In genomic region chr1:135811016-135811646, GRCm38 (mm10) we compare ENCODE assay signal across 9 mouse cellular contexts. TPM values are rescaled to one million over a fixed set of nuclear protein-coding genes. Genes with fewer than 3 reads are reported as not detected.
DNase-seq lines count a peak whose midpoint lies in the region; ATAC-seq and TF ChIP-seq lines count a peak whose summit lies in the region.
"Had no signal": no experiment of that assay in that cellular context is flagged by ENCODE, and none has a peak within 500 bp of the region (broad histone marks: within the 10 kb centered on the region; RNA-seq: fewer than 3 reads in every experiment).

No protein-coding gene starts in this region.

- H3K4me2 ChIP-seq in hindbrain, embryonic 13.5 days: no peak overlapping the region
- H3K4me2 ChIP-seq: limb, embryonic 15.5 days had no signal

- peak; percentile 93 for TF ChIP-seq CTCF in cerebellum, adult 2 months (IDR thresholded peaks at IDR 0.05; ENCODE audit: borderline replicate concordance, insufficient read depth, low read depth, low read length)

- 37% methylated on average over 7 of the region's 7 CpGs for WGBS in cerebellum, adult 2 months
- WGBS in hindbrain, embryonic 13.5 days: 37% methylated on average over 7 of the region's 7 CpGs

- H3K9ac ChIP-seq in hindbrain, embryonic 13.5 days: no peak overlapping the region
- H3K9ac ChIP-seq: limb, embryonic 15.5 days had no signal

- H3K27ac ChIP-seq in cerebellum, adult 2 months (ENCODE audit: insufficient read depth, low read length): no peak overlapping the region
- H3K27ac ChIP-seq in hindbrain, embryonic 13.5 days: no peak overlapping the region
- H3K27ac ChIP-seq: limb, embryonic 15.5 days had no signal

- H3K4me1 ChIP-seq in cerebellum, adult 2 months (ENCODE audit: control insufficient read depth, insufficient read depth, low read length): no peaks in the 10 kb centered on the region
- peaks cover 9% of the 10 kb centered on the region; the same call in 1 of the 2 replicates for H3K4me1 ChIP-seq in hindbrain, embryonic 13.5 days (replicated peaks)

- no peak overlapping the region for H3K4me3 ChIP-seq in cerebellum, adult 2 months (replicated peaks; ENCODE audit: insufficient read depth, low read depth, low read length)
- no peak overlapping the region for H3K4me3 ChIP-seq in hindbrain, embryonic 13.5 days
- H3K4me3 ChIP-seq: limb, embryonic 15.5 days had no signal

- no peaks in the 10 kb centered on the region for H3K36me3 ChIP-seq in hindbrain, embryonic 13.5 days
- H3K36me3 ChIP-seq: limb, embryonic 15.5 days had no signal

- peak; percentile 50; the same call in 1 of the 2 replicates for ATAC-seq in hindbrain, embryonic 13.5 days (ENCODE audit: low FRiP score)
- ATAC-seq in megakaryocyte-erythroid progenitor cell, adult 5-6 weeks (replicated peaks; ENCODE audit: low FRiP score, low TSS enrichment, poor library complexity, severe bottlenecking): peak; percentile 71

- H3K27me3 ChIP-seq in cerebellum, adult 2 months (ENCODE audit: control insufficient read depth, insufficient read depth, low read length): no peaks in the 10 kb centered on the region
- H3K27me3 ChIP-seq in hindbrain, embryonic 13.5 days: peaks cover 18% of the 10 kb centered on the region

- DNase-seq in Muller cell, postnatal 12 days (ENCODE audit: inconsistent ontology term): peak; percentile 70
- DNase-seq in cerebellum, adult 2 months: peak; percentile 48 to 74
- peak; percentile 80 for DNase-seq in frontal cortex, postnatal 36 days (ENCODE audit: low spot score in 2 of 2)
- peak; percentile 72 to 75 for DNase-seq in layer of hippocampus, postnatal 14 days (ENCODE audit: low spot score in 2 of 2)
- peak; percentile 63 for DNase-seq in right cerebral cortex, postnatal 25 days
- peak; percentile 68 to 89 for DNase-seq in urinary bladder, postnatal 4 days (ENCODE audit: low spot score in 2 of 2)

- H3K9me3 ChIP-seq in hindbrain, embryonic 13.5 days: no peaks in the 10 kb centered on the region
- H3K9me3 ChIP-seq: limb, embryonic 15.5 days had no signal

- no peak for TF ChIP-seq POLR2A in cerebellum, adult 2 months (IDR thresholded peaks at IDR 0.05; ENCODE audit: borderline replicate concordance, insufficient read depth, low read length)

RNA-seq across cellular contexts. Expression of gene Lad1, which starts 7.3 kb away (rescaled TPM):
- 0.76 and 1.2 TPM in 2 replicates for polyA plus RNA-seq in cerebellum, adult 2 months (2012; rRNA removed)
- polyA plus RNA-seq in hindbrain, embryonic 13.5 days (2015; fragmentation: Nextera tagmentation; extraction: Ambion mirVana): 0.65 and 0.84 TPM in 2 replicates
- total RNA-seq in layer of hippocampus, postnatal 14 days (2021): 1 to 10 TPM in 1 of 2 experiments, under 1 TPM in 1; 0.53 to 1.3 TPM
- total RNA-seq in megakaryocyte-erythroid progenitor cell, adult 5-6 weeks (2014; fragmentation: Nextera tagmentation): not detected in 2 replicates
- total RNA-seq in megakaryocyte-erythroid progenitor cell, adult 5-6 weeks (2017): not detected in 2 replicates

RNA-seq across cellular contexts. Expression of gene Tnnt2, which starts 25.0 kb away (rescaled TPM):
- polyA plus RNA-seq in cerebellum, adult 2 months (2012; rRNA removed): 1.4 and 2.8 TPM in 2 replicates
- polyA plus RNA-seq in hindbrain, embryonic 13.5 days (2015; fragmentation: Nextera tagmentation; extraction: Ambion mirVana): 12.1 and 16.2 TPM in 2 replicates
- total RNA-seq in layer of hippocampus, postnatal 14 days (2021): 1 to 10 TPM; 1.3 to 1.6 TPM
- total RNA-seq in megakaryocyte-erythroid progenitor cell, adult 5-6 weeks (2014; fragmentation: Nextera tagmentation): 1.4 TPM in 1 of 2 replicates, not detected in the other
- not detected in 2 replicates for total RNA-seq in megakaryocyte-erythroid progenitor cell, adult 5-6 weeks (2017)

RNA-seq across cellular contexts. Expression of gene Tnni1, which starts 31.9 kb away (rescaled TPM):
- 22.1 and 25.9 TPM in 2 replicates for polyA plus RNA-seq in cerebellum, adult 2 months (2012; rRNA removed)
- 5.6 and 6.0 TPM in 2 replicates for polyA plus RNA-seq in hindbrain, embryonic 13.5 days (2015; fragmentation: Nextera tagmentation; extraction: Ambion mirVana)
- 1 to 10 TPM; 3.6 to 4.9 TPM for total RNA-seq in layer of hippocampus, postnatal 14 days (2021)
- 5.4 TPM in 1 of 2 replicates, not detected in the other for total RNA-seq in megakaryocyte-erythroid progenitor cell, adult 5-6 weeks (2014; fragmentation: Nextera tagmentation)
- 0.46 TPM in 1 of 2 replicates, not detected in the other for total RNA-seq in megakaryocyte-erythroid progenitor cell, adult 5-6 weeks (2017)

RNA-seq across cellular contexts. Expression of gene Phlda3, which starts 45.2 kb away (rescaled TPM):
- polyA plus RNA-seq in cerebellum, adult 2 months (2012; rRNA removed): 72.7 and 93.0 TPM in 2 replicates
- 19.6 and 20.6 TPM in 2 replicates for polyA plus RNA-seq in hindbrain, embryonic 13.5 days (2015; fragmentation: Nextera tagmentation; extraction: Ambion mirVana)
- total RNA-seq in layer of hippocampus, postnatal 14 days (2021): 10 to 100 TPM; 16.6 to 18.2 TPM
- total RNA-seq in megakaryocyte-erythroid progenitor cell, adult 5-6 weeks (2014; fragmentation: Nextera tagmentation): 1.8 and 7.6 TPM in 2 replicates
- 0.94 and 2.1 TPM in 2 replicates for total RNA-seq in megakaryocyte-erythroid progenitor cell, adult 5-6 weeks (2017)
